Mouse (Mus musculus): ENCODE data around the gene Rnf130. TPM values are rescaled to one million over a fixed set of nuclear protein-coding genes. Genes with fewer than 3 reads are reported as not detected.

The Rnf130 gene
- polyA plus RNA-seq, 1 experiment from 2014 or later: 58.0 TPM

- WGBS: 3% methylated on average over 10 of the region's 10 CpGs
Observed at GRCm38 (mm10) chr11:50127781-50128180, 102.6 kb downstream of the Rnf130 start.

GRCm38 (mm10) chr11:50130811-50131766, 105.9 kb downstream of the Rnf130 start, which contains the start of gene Tbc1d9b:
Tbc1d9b (plus strand) TSS chr11:50131396.
- Histone ChIP-seq H3K4me3 (peak within 1 kb of the TSS; percentile 77), H3K9me3 (no peaks in the 10 kb centered on the region), H3K4me1 (peaks cover 29% of the 10 kb centered on the region), H3K27me3 (no peaks in the 10 kb centered on the region), H3K36me3 (peaks cover 6% of the 10 kb centered on the region), H3K27ac (peak within 1 kb of the TSS; percentile 86), H3K4me2 (peak within 1 kb of the TSS; percentile 89), H3K9ac (peak within 1 kb of the TSS; percentile 94)
- under 1% methylated on average over 67 of the region's 77 CpGs for WGBS
- ATAC-seq (ENCODE audit: borderline replicate concordance, extremely low read depth, low FRiP score, low TSS enrichment): peak; percentile 93

More at GRCm38 (mm10) chr11:50127781-50128180, 102.6 kb downstream of the Rnf130 start:
- Histone ChIP-seq H3K4me1 (peaks cover 17% of the 10 kb centered on the region), H3K36me3 (no peaks in the 10 kb centered on the region), H3K27ac (no peak overlapping the region), H3K4me3 (0 out of 2 replicates have a peak overlapping the region, but pooled peaks have one; percentile 15), H3K9ac (no peak overlapping the region), H3K9me3 (no peaks in the 10 kb centered on the region), H3K27me3 (no peaks in the 10 kb centered on the region), H3K4me2 (peak overlapping the region; percentile 49)
- no peak for ATAC-seq (ENCODE audit: borderline replicate concordance, extremely low read depth, low FRiP score, low TSS enrichment)

GRCm38 (mm10) chr11:50131801-50132201, 106.7 kb downstream of the Rnf130 start:
- no peaks in the 10 kb centered on the region for H3K27me3 ChIP-seq
- H3K4me1 ChIP-seq: peaks cover 29% of the 10 kb centered on the region
- peak overlapping the region; percentile 89 for H3K4me2 ChIP-seq
- no peaks in the 10 kb centered on the region for H3K9me3 ChIP-seq
- peak overlapping the region; percentile 94 for H3K9ac ChIP-seq
- H3K36me3 ChIP-seq: peaks cover 13% of the 10 kb centered on the region
- peak overlapping the region; percentile 86 for H3K27ac ChIP-seq
- peak overlapping the region; percentile 77 for H3K4me3 ChIP-seq
- WGBS: 8% methylated on average over 10 of the region's 10 CpGs
- ATAC-seq (ENCODE audit: borderline replicate concordance, extremely low read depth, low FRiP score, low TSS enrichment): no peak

GRCm38 (mm10) chr11:50132265-50132664, 107.1 kb downstream of the Rnf130 start:
- H3K9me3 ChIP-seq: no peaks in the 10 kb centered on the region
- no peaks in the 10 kb centered on the region for H3K27me3 ChIP-seq
- H3K27ac ChIP-seq: no peak overlapping the region
- ATAC-seq (ENCODE audit: borderline replicate concordance, extremely low read depth, low FRiP score, low TSS enrichment): no peak
- peaks cover 18% of the 10 kb centered on the region for H3K36me3 ChIP-seq
- peaks cover 29% of the 10 kb centered on the region for H3K4me1 ChIP-seq
- 85% methylated on average over 6 of the region's 6 CpGs for WGBS
- H3K9ac ChIP-seq: peak overlapping the region; percentile 94
- peak overlapping the region; percentile 77 for H3K4me3 ChIP-seq
- peak overlapping the region; percentile 89 for H3K4me2 ChIP-seq

- 45% methylated on average over 10 of the region's 10 CpGs for WGBS
- Histone ChIP-seq H3K4me2 (no peak overlapping the region; the same call in 1 of the 2 replicates), H3K4me1 (peaks cover 29% of the 10 kb centered on the region), H3K27ac (peak overlapping the region; percentile 74), H3K27me3 (no peaks in the 10 kb centered on the region), H3K4me3 (no peak overlapping the region), H3K9ac (peak overlapping the region; percentile 11; the same call in 1 of the 2 replicates), H3K36me3 (peaks cover 38% of the 10 kb centered on the region), H3K9me3 (no peaks in the 10 kb centered on the region)
- no peak for ATAC-seq (ENCODE audit: borderline replicate concordance, extremely low read depth, low FRiP score, low TSS enrichment)
Observed at GRCm38 (mm10) chr11:50134136-50134859, 109.2 kb downstream of the Rnf130 start.

- no peak overlapping the region for H3K4me3 ChIP-seq
- no peak overlapping the region for H3K4me2 ChIP-seq
- ATAC-seq (ENCODE audit: borderline replicate concordance, extremely low read depth, low FRiP score, low TSS enrichment): no peak
- peaks cover 78% of the 10 kb centered on the region for H3K36me3 ChIP-seq
- H3K9ac ChIP-seq: no peak overlapping the region
- H3K4me1 ChIP-seq: peaks cover 12% of the 10 kb centered on the region
- no peak overlapping the region for H3K27ac ChIP-seq
- no peaks in the 10 kb centered on the region for H3K27me3 ChIP-seq
- WGBS: 53% methylated on average over 10 of the region's 10 CpGs
- no peaks in the 10 kb centered on the region for H3K9me3 ChIP-seq
Observed at GRCm38 (mm10) chr11:50138206-50138822, 113.2 kb downstream of the Rnf130 start.

- H3K9ac ChIP-seq: no peak overlapping the region
- H3K4me1 ChIP-seq: peaks cover 2% of the 10 kb centered on the region
- H3K36me3 ChIP-seq: peaks cover 83% of the 10 kb centered on the region
- 78% methylated on average over 7 of the region's 7 CpGs for WGBS
- no peaks in the 10 kb centered on the region for H3K27me3 ChIP-seq
- no peak for ATAC-seq (ENCODE audit: borderline replicate concordance, extremely low read depth, low FRiP score, low TSS enrichment)
- H3K4me3 ChIP-seq: no peak overlapping the region
- no peaks in the 10 kb centered on the region for H3K9me3 ChIP-seq
- H3K27ac ChIP-seq: no peak overlapping the region
- no peak overlapping the region for H3K4me2 ChIP-seq
Observed at GRCm38 (mm10) chr11:50139571-50139970, 114.4 kb downstream of the Rnf130 start.

- WGBS: 88% methylated on average over 3 of the region's 3 CpGs
- no peak overlapping the region for H3K4me3 ChIP-seq
- H3K27me3 ChIP-seq: no peaks in the 10 kb centered on the region
Observed at GRCm38 (mm10) chr11:50145529-50145928, 120.4 kb downstream of the Rnf130 start.

GRCm38 (mm10) chr11:50146121-50146520, 121.0 kb downstream of the Rnf130 start:
- Histone ChIP-seq H3K36me3 (peaks cover 83% of the 10 kb centered on the region), H3K9ac (no peak overlapping the region), H3K27me3 (no peaks in the 10 kb centered on the region), H3K4me1 (no peaks in the 10 kb centered on the region), H3K27ac (no peak overlapping the region), H3K4me2 (no peak overlapping the region), H3K4me3 (no peak overlapping the region), H3K9me3 (no peaks in the 10 kb centered on the region)
- WGBS: 94% methylated on average over 13 of the region's 13 CpGs
- ATAC-seq (ENCODE audit: borderline replicate concordance, extremely low read depth, low FRiP score, low TSS enrichment): no peak

More at GRCm38 (mm10) chr11:50145529-50145928, 120.4 kb downstream of the Rnf130 start:
- ATAC-seq (ENCODE audit: borderline replicate concordance, extremely low read depth, low FRiP score, low TSS enrichment): no peak
- peaks cover 83% of the 10 kb centered on the region for H3K36me3 ChIP-seq
- H3K9ac ChIP-seq: no peak overlapping the region
- no peak overlapping the region for H3K27ac ChIP-seq
- no peak overlapping the region for H3K4me2 ChIP-seq
- H3K4me1 ChIP-seq: no peaks in the 10 kb centered on the region
- H3K9me3 ChIP-seq: no peaks in the 10 kb centered on the region

- no peaks in the 10 kb centered on the region for H3K4me1 ChIP-seq
- H3K27ac ChIP-seq: no peak overlapping the region
- H3K36me3 ChIP-seq: peaks cover 82% of the 10 kb centered on the region
- H3K27me3 ChIP-seq: no peaks in the 10 kb centered on the region
- 66% methylated on average over 9 of the region's 9 CpGs for WGBS
- no peak overlapping the region for H3K4me3 ChIP-seq
- no peak overlapping the region for H3K4me2 ChIP-seq
- no peaks in the 10 kb centered on the region for H3K9me3 ChIP-seq
- no peak for ATAC-seq (ENCODE audit: borderline replicate concordance, extremely low read depth, low FRiP score, low TSS enrichment)
- H3K9ac ChIP-seq: no peak overlapping the region
Observed at GRCm38 (mm10) chr11:50147267-50147957, 122.3 kb downstream of the Rnf130 start.

GRCm38 (mm10) chr11:50147958-50148476, 122.9 kb downstream of the Rnf130 start:
- H3K4me3 ChIP-seq: no peak overlapping the region
- H3K4me1 ChIP-seq: no peaks in the 10 kb centered on the region
- no peak overlapping the region for H3K4me2 ChIP-seq
- no peak for ATAC-seq (ENCODE audit: borderline replicate concordance, extremely low read depth, low FRiP score, low TSS enrichment)
- 94% methylated on average over 11 of the region's 11 CpGs for WGBS
- no peak overlapping the region for H3K27ac ChIP-seq
- H3K27me3 ChIP-seq: no peaks in the 10 kb centered on the region
- H3K36me3 ChIP-seq: peaks cover 81% of the 10 kb centered on the region
- H3K9ac ChIP-seq: no peak overlapping the region
- H3K9me3 ChIP-seq: no peaks in the 10 kb centered on the region
